Mouse (Mus musculus) right cerebral cortex, adult 2 months (tissue): Measurements from ENCODE around the gene Gimap9.

Experiments used
- DNase-seq, 2 experiments: peaks; one replicate each; pipeline ENCODE4 v3.0.0; 2021 to 2022; ENCODE audit warnings: low spot score in 2 of 2

Gimap9 gene

DNA sequence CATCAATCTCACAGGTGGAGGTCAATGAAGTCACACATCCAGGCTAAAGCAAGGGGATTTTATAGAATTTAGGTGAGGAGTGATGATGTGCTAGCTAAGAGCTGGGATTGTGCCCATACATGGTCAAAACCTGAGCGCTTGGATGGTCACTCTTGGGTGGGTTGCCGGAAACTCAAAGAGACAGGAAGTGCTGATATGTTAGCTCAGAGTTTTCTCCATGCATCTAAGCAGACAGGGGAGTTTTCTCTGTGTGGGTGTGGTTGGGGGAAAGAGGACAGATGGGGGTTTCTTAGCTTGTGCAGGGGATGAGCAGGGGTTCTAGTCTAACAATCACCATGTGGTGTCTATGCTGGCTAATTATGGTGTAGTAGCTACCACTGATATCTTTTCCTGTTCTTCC lies 13.4 kb downstream of the Gimap9 start:
- DNase-seq, result no peak

DNA sequence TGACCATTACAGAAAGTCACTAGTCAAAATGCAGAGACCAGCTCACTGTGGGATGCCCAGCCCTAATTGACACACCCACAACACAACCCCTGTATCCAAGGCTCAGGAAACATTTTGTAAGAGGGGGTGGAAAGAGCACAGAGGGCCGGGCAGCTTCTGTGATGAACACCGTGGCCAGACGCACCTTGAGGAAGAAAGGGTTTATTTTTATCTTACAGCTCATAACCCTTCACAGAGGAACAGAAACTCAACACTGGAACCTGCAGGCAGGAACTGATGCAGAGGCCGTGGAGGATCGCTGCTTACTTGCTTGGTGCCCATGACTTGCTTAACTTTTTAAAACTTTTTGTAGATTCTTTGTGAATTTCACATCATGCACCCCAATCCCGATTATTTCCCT lies 17.0 kb downstream of the Gimap9 start:
- DNase-seq, result no peak

DNA sequence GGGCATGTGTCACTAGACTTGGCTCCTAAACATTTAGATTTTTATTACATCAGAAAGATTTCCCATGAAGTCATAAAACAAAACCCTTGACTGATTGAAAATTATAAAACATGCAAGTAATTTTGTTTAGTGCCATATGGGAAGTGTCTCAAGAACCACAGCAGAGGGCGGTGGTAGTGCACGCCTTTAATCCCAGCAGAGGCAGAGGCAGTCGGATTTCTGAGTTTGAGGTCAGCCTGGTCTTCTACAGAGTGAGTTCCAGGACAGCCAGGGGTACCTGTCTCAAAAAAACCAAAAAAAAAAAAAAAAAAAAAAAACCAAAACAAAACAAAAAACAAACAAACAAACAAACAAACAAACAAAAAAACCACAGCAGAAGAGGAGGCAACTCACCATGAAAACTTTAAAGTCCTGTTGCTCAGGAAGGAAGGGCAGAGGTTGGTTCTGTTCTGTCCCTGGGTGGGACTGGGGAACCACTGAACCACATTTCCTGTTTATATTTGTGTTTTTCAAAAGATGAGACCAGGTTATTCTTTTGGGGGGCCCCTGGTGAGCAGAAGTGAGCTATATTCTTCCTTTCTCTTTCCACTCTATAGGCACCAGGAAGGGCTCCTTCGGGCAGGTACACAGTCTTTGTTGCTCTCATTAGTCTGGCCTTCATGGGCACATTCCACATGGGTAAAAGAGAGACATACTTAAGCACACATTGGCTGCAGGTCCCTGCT lies 21.1 kb downstream of the Gimap9 start:
- DNase-seq, result no peak

- no peak for DNase-seq
Observed at GRCm38 (mm10) chr6:48697555-48697930, 21.6 kb downstream of the Gimap9 start.

GRCm38 (mm10) chr6:48698066-48698856 lies 22.3 kb downstream of the Gimap9 start:
- DNase-seq, result no peak

GRCm38 (mm10) chr6:48698888-48699287 lies 23.0 kb downstream of the Gimap9 start:
- DNase-seq, result no peak

- DNase-seq, result no peak
Observed at GRCm38 (mm10) chr6:48700251-48701075, 24.5 kb downstream of the Gimap9 start.

- no peak for DNase-seq
Observed at GRCm38 (mm10) chr6:48702146-48702545, 26.2 kb downstream of the Gimap9 start.

DNA sequence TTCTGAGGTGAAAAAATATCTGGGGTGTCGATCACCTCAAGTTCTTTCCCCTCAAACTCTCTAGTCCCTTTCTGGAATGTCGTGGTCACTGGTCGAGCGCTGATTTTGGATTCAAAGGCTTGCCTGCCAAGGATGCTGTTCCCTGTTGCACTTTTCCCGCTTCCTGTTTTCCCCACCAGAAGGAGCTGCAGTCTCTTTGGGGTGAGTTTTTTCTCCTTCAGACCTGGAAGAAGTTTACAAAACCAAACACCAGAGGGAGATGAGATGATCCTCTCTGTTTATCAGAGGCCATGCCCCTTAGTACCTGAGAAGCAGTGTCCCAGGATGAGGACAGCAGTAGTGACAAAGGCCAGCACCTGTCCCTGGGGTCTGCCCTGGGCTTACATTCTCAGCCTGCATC lies 26.7 kb downstream of the Gimap9 start:
- DNase-seq, result no peak

GRCm38 (mm10) chr6:48704146-48704545 lies 28.2 kb downstream of the Gimap9 start:
- no peak for DNase-seq

DNA sequence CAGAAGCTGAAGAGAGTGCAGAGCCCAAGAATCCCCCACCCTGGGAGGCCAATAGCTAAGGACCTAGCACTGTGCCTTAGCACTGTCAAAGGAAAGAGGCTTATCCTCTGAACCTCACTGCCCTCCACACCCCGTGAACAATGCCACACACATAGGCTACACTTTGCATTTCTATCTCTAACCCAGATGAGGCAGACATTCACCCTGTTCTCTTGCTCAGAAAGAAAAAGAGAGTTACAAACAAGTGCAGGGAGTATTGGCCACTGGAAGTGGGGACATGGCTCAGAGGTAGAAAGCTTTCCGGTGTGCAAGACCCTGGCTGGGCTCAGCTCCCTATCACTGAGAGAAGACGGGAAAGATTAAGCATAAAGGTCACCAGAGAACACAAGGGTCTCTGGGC lies 30.2 kb downstream of the Gimap9 start:
- DNase-seq, result no peak

DNA sequence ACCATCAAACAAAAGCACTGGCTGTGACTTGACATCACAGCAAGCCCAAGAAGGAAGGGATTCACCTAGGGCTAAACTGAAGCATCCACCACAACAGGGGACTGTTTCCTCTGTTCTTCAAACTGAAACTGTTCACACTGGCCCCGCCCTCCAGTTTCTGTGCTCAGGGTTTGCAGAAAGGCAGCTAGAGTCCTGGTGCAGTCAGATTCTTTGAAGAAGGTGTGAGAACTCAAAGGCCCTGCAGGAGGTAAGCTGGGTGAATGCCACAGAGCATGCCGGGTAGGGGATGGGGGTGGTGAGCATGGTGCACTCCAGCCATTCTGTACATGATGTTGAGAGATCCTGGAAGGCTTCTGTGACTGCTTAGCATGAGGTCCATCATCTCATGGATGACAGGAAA lies 42.5 kb downstream of the Gimap9 start, which contains the start of the genes Gm28053 and Gimap7:
Gene Gm28053 (plus strand): TSS at position 153 of the 400 bp plus-strand sequence.
Gene Gimap7 (plus strand): TSS at position 167 of the 400 bp plus-strand sequence.
- no peak for DNase-seq

GRCm38 (mm10) chr6:48720326-48720725 lies 44.4 kb downstream of the Gimap9 start:
- DNase-seq, result no peak

- DNase-seq, result no peak
Observed at GRCm38 (mm10) chr6:48723468-48723867, 47.5 kb downstream of the Gimap9 start.

DNA sequence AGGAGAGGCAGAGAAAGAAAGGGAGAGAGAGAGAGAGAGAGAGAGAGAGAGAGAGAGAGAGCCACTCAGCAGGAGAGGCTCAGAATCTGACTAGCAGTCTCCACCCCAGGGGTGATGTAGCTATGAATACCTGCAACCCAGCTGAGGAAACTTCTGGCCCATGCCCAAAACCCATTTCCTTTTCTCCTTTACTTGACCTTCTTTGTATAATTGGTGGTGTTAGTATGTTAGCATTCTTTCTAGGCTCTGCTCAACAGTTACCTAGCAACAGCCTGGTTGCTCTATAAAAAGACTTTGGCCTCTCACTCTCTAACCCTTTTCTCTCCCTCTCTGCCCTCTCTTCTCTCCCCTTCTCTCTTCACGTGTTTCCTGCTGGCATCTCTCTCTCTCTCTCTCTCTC lies 49.5 kb downstream of the Gimap9 start:
- peak; percentile 22 to 23 for DNase-seq

- no peak for DNase-seq
Observed at GRCm38 (mm10) chr6:48727761-48728160, 51.8 kb downstream of the Gimap9 start.
